Mouse (Mus musculus) limb, embryonic 13.5 days (tissue): ENCODE results near the gene Vstm4. TPM values are rescaled to one million over a fixed set of nuclear protein-coding genes. Genes with fewer than 3 reads are reported as not detected.

ENCODE experiments used
- ATAC-seq: fragments of 200-750 bp; cut with Nextera tagmentation; 2 replicates; pipeline ENCODE4 v1.8.0; 2017; ENCODE audit warnings: low read depth, moderate number of reproducible peaks, moderate TSS enrichment; ENCODE audit not compliant: low FRiP score
- H3K27ac ChIP-seq: fragments of 300-500 bp; sonication (generic); 2 replicates; pipeline ENCODE4 v1.5.1; 2015; ENCODE audit warnings: inconsistent platforms, mild to moderate bottlenecking, moderate library complexity
- H3K27me3 ChIP-seq: fragments of 300-500 bp; sonication (generic); 2 replicates; pipeline ENCODE4 v1.6.1; 2015; ENCODE audit warnings: mild to moderate bottlenecking, inconsistent platforms
- H3K36me3 ChIP-seq: fragments of 300-500 bp; sonication (generic); 2 replicates; pipeline ENCODE4 v1.6.1; 2015; ENCODE audit warnings: inconsistent platforms, mild to moderate bottlenecking, moderate library complexity
- H3K4me1 ChIP-seq: fragments of 300-500 bp; sonication (generic); 2 replicates; pipeline ENCODE4 v1.6.1; 2015; ENCODE audit warnings: inconsistent platforms
- H3K4me2 ChIP-seq: fragments of 300-500 bp; sonication (generic); replicated peaks from 2 replicates; pipeline ENCODE4 v1.6.1; 2015; ENCODE audit warnings: inconsistent platforms, mild to moderate bottlenecking, moderate library complexity
- H3K4me3 ChIP-seq: fragments of 300-500 bp; sonication (generic); 2 replicates; pipeline ENCODE4 v1.5.1; 2015; ENCODE audit warnings: moderate library complexity, mild to moderate bottlenecking, inconsistent platforms
- H3K9ac ChIP-seq: fragments of 300-500 bp; sonication (generic); 2 replicates; pipeline ENCODE4 v1.6.1; 2015; ENCODE audit warnings: mild to moderate bottlenecking, inconsistent platforms
- H3K9me3 ChIP-seq: fragments of 300-500 bp; sonication (generic); 2 replicates; pipeline ENCODE4 v1.6.1; 2016; ENCODE audit warnings: inconsistent platforms
- WGBS: fragments of 180-500 bp; shearing (Covaris S2); methylation state at CpG from one replicate; pipeline ENCODE4 v1.1.7; 2015; 5-methylcytosine and 5-hydroxymethylcytosine counted together
- polyA plus RNA-seq: library from polyadenylated mRNA; unstranded; fragments of >200 nt; fragmentation: Nextera tagmentation; extraction: Ambion mirVana; gene quantifications from 2 replicates; pipeline ENCODE4 v1.2.1, GENCODE M21; 2015

The Vstm4 gene
- polyA plus RNA-seq, 1 experiment from 2014 or later: 16.2 TPM

- no peak for ATAC-seq
- WGBS: 42% methylated on average over 6 of the region's 6 CpGs
- no peak overlapping the region for H3K4me2 ChIP-seq
- H3K4me3 ChIP-seq: no peak overlapping the region
- no peaks in the 10 kb centered on the region; the same call in 1 of the 2 replicates for H3K9me3 ChIP-seq
- no peaks in the 10 kb centered on the region for H3K27me3 ChIP-seq
- H3K4me1 ChIP-seq: peaks cover 31% of the 10 kb centered on the region
- peak overlapping the region; percentile 33; the same call in 1 of the 2 replicates for H3K27ac ChIP-seq
- no peaks in the 10 kb centered on the region for H3K36me3 ChIP-seq
- no peak overlapping the region for H3K9ac ChIP-seq
Measured at GRCm38 (mm10) chr14:32827994-32828650, 28.4 kb upstream of the Vstm4 start.

GRCm38 (mm10) chr14:32833847-32834246 lies 22.7 kb upstream of the Vstm4 start, which contains the start of gene Fam170b:
Fam170b (plus strand) TSS chr14:32833962.
- Histone ChIP-seq H3K36me3 (no peaks in the 10 kb centered on the region), H3K27me3 (0 out of 2 replicates have a peak, but pooled peaks cover 2% of the 10 kb centered on the region), H3K4me3 (no peak within 1 kb of the TSS), H3K4me2 (no peak within 1 kb of the TSS), H3K27ac (no peak within 1 kb of the TSS), H3K9ac (no peak within 1 kb of the TSS), H3K9me3 (no peaks in the 10 kb centered on the region; the same call in 1 of the 2 replicates), H3K4me1 (no peaks in the 10 kb centered on the region)
- WGBS: 69% methylated on average over 8 of the region's 8 CpGs
- no peak for ATAC-seq

- H3K4me1 ChIP-seq: no peaks in the 10 kb centered on the region
- WGBS: 84% methylated on average over 14 of the region's 14 CpGs
- no peaks in the 10 kb centered on the region for H3K36me3 ChIP-seq
- H3K9me3 ChIP-seq: no peaks in the 10 kb centered on the region; the same call in 1 of the 2 replicates
- no peak overlapping the region for H3K27ac ChIP-seq
- H3K9ac ChIP-seq: no peak overlapping the region
- no peak for ATAC-seq
- H3K4me3 ChIP-seq: no peak overlapping the region
- no peak overlapping the region for H3K4me2 ChIP-seq
- 0 out of 2 replicates have a peak, but pooled peaks cover 2% of the 10 kb centered on the region for H3K27me3 ChIP-seq
Measured at GRCm38 (mm10) chr14:32835181-32835580, 21.4 kb upstream of the Vstm4 start.

- no peak overlapping the region for H3K27ac ChIP-seq
- no peak overlapping the region for H3K4me2 ChIP-seq
- no peaks in the 10 kb centered on the region for H3K36me3 ChIP-seq
- WGBS: 90% methylated on average over 14 of the region's 14 CpGs
- no peak overlapping the region for H3K9ac ChIP-seq
- no peaks in the 10 kb centered on the region for H3K9me3 ChIP-seq
- no peak for ATAC-seq
- H3K27me3 ChIP-seq: 0 out of 2 replicates have a peak, but pooled peaks cover 2% of the 10 kb centered on the region
- H3K4me3 ChIP-seq: no peak overlapping the region
- no peaks in the 10 kb centered on the region for H3K4me1 ChIP-seq
Measured at GRCm38 (mm10) chr14:32835596-32835995, 21.0 kb upstream of the Vstm4 start.

GRCm38 (mm10) chr14:32836191-32836590 lies 20.4 kb upstream of the Vstm4 start:
- Histone ChIP-seq H3K4me1 (no peaks in the 10 kb centered on the region), H3K27ac (no peak overlapping the region), H3K9me3 (no peaks in the 10 kb centered on the region), H3K27me3 (0 out of 2 replicates have a peak, but pooled peaks cover 2% of the 10 kb centered on the region), H3K4me3 (no peak overlapping the region), H3K36me3 (no peaks in the 10 kb centered on the region), H3K4me2 (no peak overlapping the region), H3K9ac (no peak overlapping the region)
- WGBS: 93% methylated on average over 11 of the region's 11 CpGs
- ATAC-seq: no peak

- Histone ChIP-seq H3K4me1 (no peaks in the 10 kb centered on the region), H3K9me3 (no peaks in the 10 kb centered on the region), H3K27me3 (no peaks in the 10 kb centered on the region), H3K36me3 (no peaks in the 10 kb centered on the region), H3K4me2 (no peak overlapping the region), H3K9ac (no peak overlapping the region), H3K27ac (no peak overlapping the region), H3K4me3 (no peak overlapping the region)
- no peak for ATAC-seq
Measured at GRCm38 (mm10) chr14:32842052-32842451, 14.5 kb upstream of the Vstm4 start.

- H3K27me3 ChIP-seq: peaks cover 17% of the 10 kb centered on the region
- ATAC-seq: no peak
- H3K36me3 ChIP-seq: no peaks in the 10 kb centered on the region
- no peaks in the 10 kb centered on the region for H3K9me3 ChIP-seq
- H3K4me2 ChIP-seq: no peak overlapping the region
- H3K27ac ChIP-seq: no peak overlapping the region
- H3K4me1 ChIP-seq: peaks cover 6% of the 10 kb centered on the region
- no peak overlapping the region for H3K4me3 ChIP-seq
- WGBS: 91% methylated on average over 4 of the region's 4 CpGs
- no peak overlapping the region for H3K9ac ChIP-seq
Measured at GRCm38 (mm10) chr14:32854059-32854458, 2.5 kb upstream of the Vstm4 start.

- Histone ChIP-seq H3K9me3 (no peaks in the 10 kb centered on the region), H3K27me3 (peaks cover 18% of the 10 kb centered on the region), H3K9ac (peak overlapping the region; percentile 81), H3K4me2 (peak overlapping the region; percentile 79), H3K4me1 (peaks cover 9% of the 10 kb centered on the region), H3K36me3 (no peaks in the 10 kb centered on the region), H3K27ac (no peak overlapping the region), H3K4me3 (peak overlapping the region; percentile 61)
- ATAC-seq: no peak
- 37% methylated on average over 5 of the region's 5 CpGs for WGBS
Measured at GRCm38 (mm10) chr14:32856246-32856645, 310 bp upstream of the Vstm4 start.

GRCm38 (mm10) chr14:32858361-32858760 lies 1.8 kb downstream of the Vstm4 start:
- Histone ChIP-seq H3K9ac (no peak overlapping the region), H3K27ac (no peak overlapping the region), H3K4me2 (no peak overlapping the region), H3K27me3 (peaks cover 18% of the 10 kb centered on the region), H3K4me3 (no peak overlapping the region), H3K4me1 (peaks cover 15% of the 10 kb centered on the region), H3K36me3 (no peaks in the 10 kb centered on the region), H3K9me3 (no peaks in the 10 kb centered on the region)
- ATAC-seq: no peak
- WGBS: 97% methylated on average over 10 of the region's 10 CpGs

GRCm38 (mm10) chr14:32858941-32859510 lies 2.5 kb downstream of the Vstm4 start:
- H3K27ac ChIP-seq: no peak overlapping the region
- H3K9ac ChIP-seq: no peak overlapping the region
- no peaks in the 10 kb centered on the region for H3K9me3 ChIP-seq
- H3K4me2 ChIP-seq: no peak overlapping the region
- peaks cover 15% of the 10 kb centered on the region for H3K4me1 ChIP-seq
- H3K27me3 ChIP-seq: peaks cover 18% of the 10 kb centered on the region
- no peak overlapping the region for H3K4me3 ChIP-seq
- WGBS: 68% methylated on average over 6 of the region's 6 CpGs
- no peak for ATAC-seq
- H3K36me3 ChIP-seq: peaks cover 3% of the 10 kb centered on the region; the same call in 1 of the 2 replicates

- no peak for ATAC-seq
- Histone ChIP-seq H3K27ac (no peak overlapping the region), H3K4me1 (peaks cover 15% of the 10 kb centered on the region), H3K4me3 (no peak overlapping the region), H3K4me2 (no peak overlapping the region), H3K9me3 (no peaks in the 10 kb centered on the region), H3K27me3 (peaks cover 18% of the 10 kb centered on the region), H3K9ac (no peak overlapping the region), H3K36me3 (peaks cover 3% of the 10 kb centered on the region; the same call in 1 of the 2 replicates)
- 69% methylated on average over 11 of the region's 11 CpGs for WGBS
Measured at GRCm38 (mm10) chr14:32859831-32860569, 3.4 kb downstream of the Vstm4 start.

GRCm38 (mm10) chr14:32861149-32861581 lies 4.6 kb downstream of the Vstm4 start:
- H3K9ac ChIP-seq: no peak overlapping the region
- WGBS: 17% methylated on average over 6 of the region's 6 CpGs
- peaks cover 15% of the 10 kb centered on the region for H3K4me1 ChIP-seq
- H3K9me3 ChIP-seq: no peaks in the 10 kb centered on the region
- no peak overlapping the region for H3K4me3 ChIP-seq
- peak; percentile 60; the same call in 1 of the 2 replicates for ATAC-seq
- H3K27ac ChIP-seq: no peak overlapping the region
- peaks cover 3% of the 10 kb centered on the region; the same call in 1 of the 2 replicates for H3K36me3 ChIP-seq
- H3K27me3 ChIP-seq: peaks cover 16% of the 10 kb centered on the region
- 0 out of 2 replicates have a peak overlapping the region, but pooled peaks have one; percentile 9 for H3K4me2 ChIP-seq
